Mouse (Mus musculus): ENCODE data around the gene Vps54. TPM values are rescaled to one million over a fixed set of nuclear protein-coding genes. Genes with fewer than 3 reads are reported as not detected.

Gene Vps54
- polyA plus RNA-seq, 1 experiment = 22.9 TPM

DNA sequence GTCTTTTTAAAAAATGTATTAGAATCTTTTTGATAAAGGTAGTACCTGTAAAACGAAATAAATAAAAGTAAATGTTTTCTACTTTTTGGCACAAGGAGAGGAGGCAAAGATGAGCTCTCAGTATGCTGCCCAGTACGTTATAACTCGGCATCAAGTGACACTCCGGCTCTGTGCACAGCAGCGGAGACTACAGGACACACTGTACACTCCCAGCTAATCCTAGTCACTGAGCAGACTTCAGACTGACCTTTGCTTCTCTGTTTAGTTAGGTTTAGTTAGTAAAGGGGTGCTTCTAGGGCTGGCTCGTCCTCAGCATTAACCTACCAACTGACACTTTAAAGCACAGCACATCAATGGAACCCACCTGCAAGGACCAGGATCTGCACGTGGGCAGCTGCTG lies 112.2 kb downstream of the Vps54 start:
- no peak overlapping the region for H3K27ac ChIP-seq (ENCODE audit: insufficient read depth, low read length)
- no peak for TF ChIP-seq CTCF (IDR thresholded peaks at IDR 0.05; ENCODE audit: extremely low read depth, insufficient read depth, low read length)
- no peak for TF ChIP-seq POLR2A (IDR thresholded peaks at IDR 0.05; ENCODE audit: extremely low read depth, insufficient read depth, low read length)
- no peak overlapping the region for H3K4me3 ChIP-seq (ENCODE audit: insufficient read depth, low read length)
- H3K4me1 ChIP-seq (ENCODE audit: control insufficient read depth, insufficient read depth, low read length) = no peaks in the 10 kb centered on the region

DNA sequence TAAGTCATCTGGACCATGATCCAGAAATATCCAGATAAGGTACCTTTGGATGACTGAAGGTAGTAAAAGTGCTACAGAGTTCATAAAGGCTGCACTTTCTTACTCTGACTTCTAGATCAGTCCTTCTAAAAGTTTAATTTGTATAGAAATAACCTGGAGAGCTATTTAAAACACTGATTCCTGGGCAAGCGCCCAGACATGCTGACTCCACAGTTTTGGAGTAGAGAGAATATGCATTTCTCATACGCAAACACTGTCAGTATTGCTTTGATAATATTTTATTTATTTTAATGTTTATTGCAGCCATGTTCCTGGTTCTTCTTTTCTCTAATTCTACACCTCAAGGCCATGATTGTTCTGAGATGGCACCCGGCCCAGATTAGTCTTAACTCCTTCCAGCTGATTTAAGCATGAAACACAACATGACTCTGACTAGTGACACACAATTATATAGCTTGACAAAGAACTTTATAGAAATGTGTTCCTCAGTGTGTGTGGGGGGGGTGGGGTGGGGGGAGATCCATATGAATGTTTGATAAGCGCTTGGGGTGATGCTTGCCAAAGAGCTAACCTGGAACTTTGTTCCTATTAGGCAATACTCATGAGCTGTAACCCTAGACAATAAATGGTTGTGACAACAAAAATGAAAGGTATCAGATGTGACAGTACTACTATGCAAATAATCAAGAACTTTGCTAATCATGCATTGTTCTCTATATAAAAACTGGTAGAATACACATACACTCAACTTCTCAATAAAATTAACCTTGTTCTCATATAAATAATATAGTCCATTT lies 124.3 kb downstream of the Vps54 start:
- TF ChIP-seq POLR2A (IDR thresholded peaks at IDR 0.05; ENCODE audit: extremely low read depth, insufficient read depth, low read length) = no peak
- H3K27ac ChIP-seq (ENCODE audit: insufficient read depth, low read length) = no peak overlapping the region
- H3K4me1 ChIP-seq (ENCODE audit: control insufficient read depth, insufficient read depth, low read length) = no peaks in the 10 kb centered on the region; the same call in 1 of the 2 replicates
- no peak overlapping the region for H3K4me3 ChIP-seq (ENCODE audit: insufficient read depth, low read length)

DNA sequence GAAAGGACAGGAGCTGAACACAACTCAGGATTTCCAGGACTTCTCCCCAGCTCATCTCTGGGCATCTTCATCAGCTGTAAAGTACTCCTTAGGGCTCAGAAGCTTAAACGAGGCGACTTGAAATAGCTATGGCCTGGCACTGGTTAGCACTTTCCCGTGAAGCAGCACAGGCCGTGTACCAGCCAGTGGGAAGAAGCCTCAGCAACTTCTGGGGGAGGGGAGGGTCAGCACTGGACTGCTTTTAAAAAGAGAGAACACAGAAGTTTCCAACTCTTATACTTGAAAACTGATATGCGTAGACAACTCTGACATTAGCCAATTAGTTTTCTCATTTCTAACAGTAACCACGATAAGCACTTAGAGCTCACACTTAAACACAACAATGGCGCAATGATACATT lies 129.4 kb downstream of the Vps54 start:
- TF ChIP-seq POLR2A (IDR thresholded peaks at IDR 0.05; ENCODE audit: extremely low read depth, insufficient read depth, low read length) = no peak
- no peak for TF ChIP-seq CTCF (IDR thresholded peaks at IDR 0.05; ENCODE audit: extremely low read depth, insufficient read depth, low read length)
- Histone ChIP-seq H3K4me3 (ENCODE audit: insufficient read depth, low read length) (peak overlapping the region; percentile 4; the same call in 1 of the 2 replicates), H3K27ac (ENCODE audit: insufficient read depth, low read length) (no peak overlapping the region), H3K4me1 (ENCODE audit: control insufficient read depth, insufficient read depth, low read length) (no peaks in the 10 kb centered on the region)

DNA sequence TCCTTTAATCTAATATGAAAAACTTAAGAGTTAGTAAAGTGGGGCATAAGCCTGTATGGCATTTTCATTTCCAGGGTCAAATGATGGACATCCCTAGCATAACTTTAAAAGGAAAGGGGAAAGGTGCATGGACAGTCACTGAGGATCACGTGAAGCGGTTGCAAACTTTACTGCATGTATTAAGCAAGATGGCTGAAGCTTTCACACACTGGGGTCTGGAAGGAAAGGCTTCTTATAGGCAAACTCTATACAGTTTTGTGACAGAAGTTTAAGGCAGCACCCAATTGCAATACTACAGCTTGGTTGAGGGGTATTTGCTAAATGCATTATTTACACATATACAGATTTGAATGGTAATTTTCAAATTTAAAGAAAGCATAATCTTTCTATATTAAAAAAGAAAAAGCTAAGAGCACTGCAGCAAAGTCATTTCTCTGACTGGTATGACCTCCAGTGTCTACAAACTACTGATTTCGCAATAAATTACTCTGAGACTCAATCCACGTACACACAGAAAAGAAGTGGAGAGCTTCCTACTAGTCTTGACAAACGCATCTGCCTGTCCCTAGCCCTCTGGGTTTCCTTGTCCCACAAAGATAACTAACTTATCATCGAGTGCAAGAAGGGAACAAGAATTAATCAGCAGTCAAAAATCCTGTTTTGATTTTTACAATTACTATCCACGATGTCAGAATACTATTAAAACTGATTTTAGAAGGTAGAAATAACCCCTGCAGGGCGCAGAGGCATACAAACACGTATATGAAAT lies 130.4 kb downstream of the Vps54 start:
- Histone ChIP-seq H3K4me1 (ENCODE audit: control insufficient read depth, insufficient read depth, low read length) (no peaks in the 10 kb centered on the region), H3K4me3 (ENCODE audit: insufficient read depth, low read length) (peak overlapping the region; percentile 85; the same call in 1 of the 2 replicates), H3K27ac (ENCODE audit: insufficient read depth, low read length) (no peak overlapping the region)
- TF ChIP-seq CTCF (IDR thresholded peaks at IDR 0.05; ENCODE audit: extremely low read depth, insufficient read depth, low read length) (no peak), POLR2A (IDR thresholded peaks at IDR 0.05; ENCODE audit: extremely low read depth, insufficient read depth, low read length) (no peak)

DNA sequence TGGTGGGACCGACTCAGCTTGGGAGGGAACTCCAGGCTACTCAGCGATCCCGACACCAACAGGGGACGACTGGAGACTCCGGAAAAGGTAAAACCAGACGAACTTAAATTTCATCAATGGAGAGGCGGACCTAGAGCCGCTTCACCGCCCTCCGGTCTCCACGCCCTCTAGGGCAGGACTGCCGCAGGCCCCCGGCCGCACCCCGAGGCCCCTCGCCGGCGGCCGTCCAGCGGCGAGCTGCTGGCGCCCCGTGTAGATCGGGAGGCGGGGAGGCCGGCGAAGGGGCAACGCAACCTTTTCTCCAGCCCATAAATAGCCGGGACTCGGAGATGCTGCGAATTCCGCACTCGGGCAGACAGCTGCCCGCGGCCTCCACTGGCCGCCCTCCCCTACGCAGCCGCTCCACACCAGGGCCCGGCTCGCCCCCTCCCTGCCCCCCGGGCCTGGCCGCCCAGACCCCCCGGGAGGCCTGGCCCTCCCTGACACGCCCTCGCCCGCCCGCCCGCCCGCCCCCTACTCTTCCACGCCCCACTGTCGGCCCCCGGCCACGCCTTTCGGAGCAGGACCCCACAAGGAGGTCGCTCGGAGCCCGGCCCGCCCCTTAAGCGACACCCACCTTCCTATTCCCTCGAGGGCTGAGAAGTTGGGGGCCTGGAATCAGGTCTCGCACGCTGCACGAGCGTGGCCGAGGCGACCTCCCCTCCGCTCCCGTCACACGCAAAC lies 131.5 kb downstream of the Vps54 start:
- Histone ChIP-seq H3K4me3 (ENCODE audit: insufficient read depth, low read length) (peak overlapping the region; percentile 85), H3K4me1 (ENCODE audit: control insufficient read depth, insufficient read depth, low read length) (no peaks in the 10 kb centered on the region), H3K27ac (ENCODE audit: insufficient read depth, low read length) (peak overlapping the region; percentile 93)
- TF ChIP-seq CTCF (IDR thresholded peaks at IDR 0.05; ENCODE audit: extremely low read depth, insufficient read depth, low read length) (no peak), POLR2A (IDR thresholded peaks at IDR 0.05; ENCODE audit: extremely low read depth, insufficient read depth, low read length) (peak; percentile 45; the same call in 1 of the 2 replicates)

Other genes starting within 250 kb of the Vps54 start
- 26.0 and 27.6 TPM in 2 replicates for gene Peli1, start 148.0 kb upstream of the Vps54 start, polyA plus RNA-seq (2012; rRNA removed)
- gene Ugp2, start 131.9 kb downstream of the Vps54 start, polyA plus RNA-seq (2012; rRNA removed) = 58.5 and 58.7 TPM in 2 replicates